Mouse (Mus musculus) layer of hippocampus, adult 18-20 months (tissue): ENCODE data around the gene Camk2n1. TPM values are rescaled to one million over a fixed set of nuclear protein-coding genes. Genes with fewer than 3 reads are reported as not detected.

Experiments used
- DNase-seq, 2 experiments: peaks; one replicate each; pipeline ENCODE4 v3.0.0; 2022; ENCODE audit warnings: low spot score in 2 of 2
- total RNA-seq, 2 experiments: library from RNA; stranded (reverse); gene quantifications; 2 replicates each; pipeline ENCODE4 v1.2.3; 2021

Gene Camk2n1
- total RNA-seq, 2 experiments from 2014 or later: 405 to 413 TPM

DNA sequence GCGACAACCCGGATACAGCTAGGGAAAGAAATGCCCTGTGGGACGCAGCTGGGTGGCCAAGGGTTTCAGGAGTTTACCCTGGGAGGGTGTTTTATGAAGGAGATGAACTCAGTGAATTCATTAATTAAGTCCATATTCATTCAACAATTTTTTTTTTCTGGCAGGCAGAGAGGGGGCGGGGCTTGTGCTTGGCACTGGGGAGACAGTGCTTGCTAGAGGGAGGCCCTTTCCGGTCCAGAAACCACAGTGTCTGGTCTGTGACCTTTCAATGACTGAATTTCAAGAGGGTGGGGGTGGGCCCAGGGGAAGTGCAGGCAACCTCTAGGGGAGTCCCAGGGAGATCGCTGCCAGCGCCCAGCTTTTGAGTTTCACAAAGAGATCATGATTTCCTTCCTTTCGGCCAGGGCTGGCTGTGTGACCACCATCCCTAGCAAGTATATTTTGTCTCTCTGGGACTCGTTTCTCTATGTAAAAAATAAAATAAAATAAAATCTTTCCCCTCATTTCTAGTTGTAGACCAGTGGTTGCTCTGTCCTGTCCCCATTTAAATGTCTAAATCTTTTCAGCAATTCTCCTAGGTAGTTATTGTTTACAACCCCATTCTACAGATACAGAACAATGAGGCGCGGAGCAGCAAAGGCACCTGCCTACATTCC is 9.8 kb downstream of the Camk2n1 start:
- DNase-seq: peak in 1 of 2 experiments; percentile 73

GRCm38 (mm10) chr4:138464667-138465353 is 10.7 kb downstream of the Camk2n1 start:
- peak in 1 of 2 experiments; percentile 57 for DNase-seq

DNA sequence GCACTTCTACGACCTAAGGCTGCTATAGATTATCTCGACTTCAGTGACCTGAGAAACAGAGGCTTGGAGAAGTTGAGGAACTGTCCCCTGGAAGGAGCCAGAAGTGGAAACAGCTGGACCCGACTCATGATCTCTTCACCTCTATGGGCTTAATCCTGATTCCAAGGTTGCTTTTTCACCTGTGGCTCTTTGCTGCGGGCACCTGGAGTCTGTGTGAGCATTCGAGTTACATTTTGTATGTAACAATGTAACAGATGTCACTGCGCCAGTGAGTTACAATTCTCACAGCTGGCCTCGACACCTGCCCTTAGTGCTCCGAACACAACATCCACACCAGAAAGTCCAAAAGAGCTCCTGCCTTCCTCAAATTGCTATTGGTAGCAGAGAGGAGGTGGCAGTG is 11.3 kb downstream of the Camk2n1 start:
- DNase-seq: no peak

DNA sequence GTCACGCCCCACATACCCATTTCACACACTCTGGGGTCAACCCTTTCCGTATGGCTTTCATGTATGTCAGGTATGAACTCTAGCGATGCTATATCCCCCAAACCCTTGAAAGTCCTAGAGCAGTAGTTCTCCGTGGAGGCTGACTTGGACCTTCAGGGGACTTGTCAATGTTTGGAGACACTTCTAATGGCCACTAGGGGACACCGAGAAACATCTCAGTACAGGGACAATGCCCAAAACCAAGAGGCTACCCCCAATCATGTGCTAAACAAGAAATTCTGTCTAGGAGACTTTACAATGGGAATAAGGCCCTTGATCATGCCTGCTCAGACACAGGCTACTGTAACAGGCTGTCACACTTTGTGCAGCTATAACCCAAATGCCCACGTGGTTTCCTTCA is 12.6 kb downstream of the Camk2n1 start:
- DNase-seq: no peak

- no peak for DNase-seq
These were observed 13.3 kb downstream of the Camk2n1 start for GRCm38 (mm10) chr4:138467451-138467850.

DNA sequence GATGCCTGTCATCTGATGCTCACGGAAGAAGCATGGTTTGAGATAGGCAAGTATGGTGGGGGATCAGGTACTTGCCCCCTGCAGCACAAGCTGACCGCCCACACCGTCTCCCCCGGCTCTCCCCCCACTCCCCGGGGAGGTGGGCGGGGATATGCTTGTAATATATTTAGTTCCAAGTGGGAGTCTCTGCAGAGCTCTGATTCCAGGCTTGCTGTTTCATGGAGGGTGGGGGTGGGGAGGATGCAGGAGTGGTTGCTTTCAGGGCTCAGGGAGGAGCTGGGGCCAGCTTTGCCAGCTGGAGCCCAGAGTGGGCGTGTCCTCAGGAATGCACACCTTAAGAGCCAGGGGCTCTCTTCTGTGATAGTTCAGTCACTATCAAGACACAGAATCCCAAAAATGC is 15.0 kb downstream of the Camk2n1 start:
- DNase-seq: peak in 1 of 2 experiments; percentile 76

GRCm38 (mm10) chr4:138471241-138471640 is 17.1 kb downstream of the Camk2n1 start:
- no peak for DNase-seq

GRCm38 (mm10) chr4:138479595-138479994 is 25.5 kb downstream of the Camk2n1 start:
- DNase-seq: peak; percentile 66 to 85

GRCm38 (mm10) chr4:138480962-138481361 is 26.8 kb downstream of the Camk2n1 start:
- DNase-seq: no peak

- DNase-seq: no peak
These were observed 28.6 kb downstream of the Camk2n1 start for GRCm38 (mm10) chr4:138482721-138483120.

- no peak for DNase-seq
These were observed 34.1 kb downstream of the Camk2n1 start for GRCm38 (mm10) chr4:138488241-138488640.

DNA sequence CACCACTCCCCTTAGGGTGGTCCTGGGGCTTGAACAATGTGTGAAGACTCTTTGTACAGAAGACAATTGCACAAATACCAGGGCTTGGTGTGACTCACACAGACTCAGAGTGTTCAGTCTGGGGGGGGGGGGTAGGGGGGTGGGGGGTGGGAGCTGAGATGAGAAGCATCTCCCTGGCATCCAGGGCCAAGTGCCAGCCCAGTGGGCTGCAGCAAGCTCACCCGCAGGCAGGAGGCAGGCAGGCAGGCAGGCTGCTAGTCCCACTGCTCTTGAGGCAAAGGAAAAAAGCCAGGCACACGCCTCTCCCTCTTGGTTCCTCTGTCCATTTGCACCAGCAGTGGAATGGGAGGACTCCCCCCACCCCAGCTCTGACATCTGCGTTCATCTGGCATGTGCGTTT is 37.0 kb downstream of the Camk2n1 start:
- DNase-seq: peak in 1 of 2 experiments; percentile 70

GRCm38 (mm10) chr4:138493161-138494001 is 39.3 kb downstream of the Camk2n1 start:
- DNase-seq: no peak

DNA sequence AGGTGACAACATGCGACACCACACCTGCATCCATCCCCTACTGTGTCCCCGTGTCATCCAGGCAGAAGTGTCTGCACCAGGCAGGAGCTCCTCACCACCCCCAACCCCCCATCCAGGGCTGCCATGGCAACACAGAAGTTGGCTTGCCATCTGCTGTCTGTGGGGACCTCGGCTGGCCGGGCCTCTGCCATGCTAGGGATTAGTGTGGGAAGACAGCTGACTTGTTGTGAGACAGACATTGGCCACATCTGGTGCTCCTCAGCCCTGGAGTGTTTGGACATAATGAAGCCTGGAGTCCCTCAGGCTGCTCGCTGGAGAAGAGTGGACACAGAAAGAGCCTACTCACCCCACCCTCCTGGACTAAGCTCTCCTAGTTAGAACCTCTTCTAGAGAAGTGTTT is 40.8 kb downstream of the Camk2n1 start:
- peak in 1 of 2 experiments; percentile 60 for DNase-seq

- DNase-seq: no peak
These were observed 41.7 kb downstream of the Camk2n1 start for GRCm38 (mm10) chr4:138495775-138496174.

DNA sequence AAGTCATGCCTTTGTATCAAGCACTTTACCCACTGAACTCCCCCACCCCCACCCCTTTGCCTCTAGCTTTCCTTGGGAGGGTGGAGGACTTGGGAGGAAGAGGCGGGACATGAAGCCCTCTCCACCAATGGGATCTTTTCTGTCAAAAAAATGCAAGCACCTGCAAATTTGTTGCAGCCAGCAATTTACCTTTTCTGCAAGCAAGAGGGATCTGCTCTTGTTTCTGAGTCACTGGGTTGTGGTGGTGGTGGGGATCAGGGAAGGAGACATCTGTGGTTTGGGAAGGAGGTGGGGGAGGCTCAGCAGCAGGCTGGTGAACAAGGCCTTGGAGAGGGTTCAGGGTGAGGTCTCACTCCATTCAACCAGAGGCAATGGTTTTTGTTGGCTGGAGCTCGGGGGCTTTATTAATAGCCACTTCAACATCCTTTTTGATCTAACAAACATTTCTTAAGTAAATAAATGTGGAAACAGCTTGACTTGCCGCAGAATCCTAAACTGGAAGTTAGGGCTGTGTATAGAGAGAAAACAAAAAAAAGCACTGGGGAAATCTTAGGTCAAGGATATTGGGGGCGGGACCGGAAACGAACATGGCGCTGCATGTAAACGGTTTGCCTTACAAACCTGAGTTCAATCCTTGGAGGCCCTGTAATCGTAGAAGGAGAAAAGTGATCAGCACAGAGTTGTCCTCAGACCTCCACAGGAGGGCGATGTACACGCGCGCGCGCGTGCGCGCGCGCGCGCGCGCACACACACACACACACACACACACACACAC is 42.8 kb downstream of the Camk2n1 start:
- DNase-seq: no peak

GRCm38 (mm10) chr4:138499856-138500645 is 45.9 kb downstream of the Camk2n1 start:
- no peak for DNase-seq

DNA sequence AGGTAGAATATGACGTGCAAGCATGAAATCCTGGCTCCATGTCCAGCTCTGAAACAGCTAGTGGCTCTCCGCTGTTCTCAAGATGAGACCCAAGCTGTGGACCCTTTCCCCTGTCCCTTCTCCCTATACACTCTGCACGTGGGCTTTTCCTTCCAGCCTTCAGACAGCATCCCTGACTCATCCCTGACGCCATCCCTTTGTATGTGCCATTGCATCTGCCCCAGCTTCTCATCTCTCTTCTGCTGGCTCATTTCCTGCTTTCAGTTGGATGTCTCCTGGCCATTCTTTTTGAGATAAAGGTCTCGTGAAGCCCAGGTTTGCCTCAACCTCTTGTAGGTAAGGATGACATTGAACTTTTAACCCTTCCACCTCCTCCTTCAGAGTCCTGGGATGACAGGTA is 46.9 kb downstream of the Camk2n1 start:
- no peak for DNase-seq

- DNase-seq: peak; percentile 69 to 87
These were observed 50.6 kb downstream of the Camk2n1 start for GRCm38 (mm10) chr4:138504632-138505101.
